Mouse (Mus musculus) 3T3-L1 (cell line): ENCODE data around the gene AI413582.
A peak's percentile ranks its signal among the peaks of the same experiment; 100 is the strongest.

ENCODE experiments used
- DNase-seq: peaks from one replicate; pipeline ENCODE4 v3.0.0-alpha.2; 2015; ENCODE audit warnings: low read depth, low spot score

The AI413582 gene

DNA sequence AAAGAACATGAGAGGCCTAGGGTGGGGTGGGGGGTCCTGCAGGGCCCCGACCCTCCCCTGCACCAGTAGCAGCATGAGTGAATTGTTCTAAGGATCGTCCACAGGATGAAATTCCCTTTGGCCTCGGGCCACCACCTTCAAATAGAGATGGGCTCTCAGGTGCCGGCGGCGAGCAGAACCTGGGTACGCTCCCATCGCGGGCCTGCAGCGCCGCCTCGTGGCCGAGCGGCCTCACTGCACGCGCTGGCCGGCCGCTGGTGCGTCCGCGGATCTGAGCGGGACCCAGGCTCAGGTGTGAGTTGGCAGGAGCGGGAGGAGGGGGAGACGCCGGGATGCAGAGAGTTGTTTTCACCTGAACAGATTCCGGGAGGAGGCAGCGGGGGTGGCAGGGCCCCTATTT lies 45.0 kb downstream of the AI413582 start:
- peak; percentile 35 for DNase-seq

DNA sequence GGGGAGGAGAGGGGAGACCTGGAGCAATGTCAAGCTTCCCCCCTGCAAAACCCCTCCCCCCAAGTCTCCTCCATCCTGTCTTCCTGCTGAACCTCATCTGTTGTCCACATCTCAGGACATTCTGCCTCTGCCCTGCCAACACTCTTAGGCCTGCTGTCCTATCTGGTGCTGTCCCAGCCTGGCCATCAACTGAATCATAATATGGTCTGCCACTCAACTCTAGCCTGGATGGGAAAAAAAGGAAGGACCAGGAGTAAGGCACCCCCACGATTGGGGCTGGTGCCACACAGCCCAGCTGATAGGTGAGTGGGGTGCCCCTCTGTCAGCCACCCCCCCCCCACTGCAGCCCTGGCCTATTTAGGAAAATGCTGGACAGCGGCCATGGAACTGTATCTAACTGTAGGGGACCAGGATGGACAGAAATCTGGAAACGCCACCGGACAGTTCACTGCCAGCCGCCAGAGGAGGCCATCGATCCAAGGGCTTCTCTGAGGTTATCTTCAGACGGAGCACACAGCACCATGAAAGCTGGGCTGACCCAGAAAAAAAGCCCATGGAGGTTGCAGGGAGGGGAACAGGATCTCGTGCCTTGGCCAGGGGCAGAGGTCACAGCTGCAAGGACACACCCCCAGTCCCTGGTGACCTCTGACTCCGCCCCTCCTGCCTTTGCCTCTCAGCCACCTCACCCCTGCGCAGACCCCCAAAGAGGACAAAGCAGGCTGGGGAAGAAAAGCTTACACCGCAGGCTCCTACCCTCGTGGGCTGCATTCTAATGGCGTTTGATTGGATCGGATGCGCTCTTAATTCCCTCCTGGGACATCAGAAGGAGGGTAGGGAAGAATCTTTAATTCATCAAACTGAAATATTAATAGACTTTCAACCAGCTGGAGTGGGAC lies 46.6 kb downstream of the AI413582 start:
- no peak for DNase-seq

DNA sequence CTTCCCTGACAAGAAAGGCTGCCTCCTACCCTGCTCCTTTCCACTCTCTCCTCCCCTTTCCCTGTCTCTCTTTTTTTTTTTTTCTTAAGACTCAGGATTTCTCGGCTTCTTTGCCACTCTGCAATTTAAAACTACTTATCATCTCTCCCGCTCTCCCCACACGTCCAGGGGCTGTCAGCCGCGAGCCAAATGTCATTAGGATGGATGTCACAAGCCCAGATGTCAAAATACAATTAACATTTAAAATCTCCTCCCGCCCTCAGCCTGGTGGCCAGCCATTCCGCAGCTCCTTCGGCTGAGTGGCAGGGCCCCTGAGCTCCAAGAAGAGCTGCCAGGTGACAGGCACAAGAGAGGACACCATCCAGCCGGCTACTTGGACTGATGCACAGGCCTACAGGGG lies 47.3 kb downstream of the AI413582 start:
- no peak for DNase-seq

DNA sequence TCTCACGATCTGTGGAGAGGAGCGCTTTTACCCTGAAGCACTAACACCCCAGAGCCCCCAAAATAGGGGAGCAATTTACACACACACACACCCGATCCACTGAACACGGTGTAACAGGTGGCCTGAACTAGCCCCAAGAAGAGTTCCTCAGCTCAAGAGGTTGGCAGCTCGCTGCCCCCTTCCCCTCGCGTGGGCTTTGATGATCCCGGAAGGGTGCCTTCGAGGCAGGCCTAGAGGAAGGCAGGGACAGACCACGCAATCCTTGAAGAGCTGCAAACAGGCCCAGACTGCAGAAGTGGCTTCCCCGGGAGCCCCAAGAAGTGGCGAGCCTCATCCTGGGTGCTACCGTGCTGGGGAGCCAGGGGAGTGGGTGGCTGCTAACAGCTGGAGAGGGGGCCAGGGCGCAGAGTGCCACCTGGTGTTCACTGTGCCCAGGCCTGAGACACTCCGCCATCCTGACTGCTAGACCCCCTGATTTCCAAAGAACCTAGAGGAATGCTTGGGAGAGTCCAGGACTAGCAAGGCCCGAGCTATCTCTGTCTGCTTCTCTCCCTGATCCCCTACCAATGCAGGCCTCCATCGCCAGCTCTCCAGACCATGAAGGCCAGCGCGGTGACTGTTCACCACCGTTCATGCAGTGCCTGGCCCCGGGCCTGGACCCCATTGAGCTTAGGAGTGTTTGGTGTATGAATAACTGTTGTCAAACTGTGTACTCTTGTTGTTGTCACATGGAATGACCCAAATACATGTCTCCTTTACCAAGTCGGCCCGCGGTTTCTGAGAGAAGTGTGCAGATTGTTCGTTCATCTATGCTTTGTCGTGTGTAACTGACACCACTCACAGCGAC lies 51.4 kb downstream of the AI413582 start:
- DNase-seq: no peak
